Mouse (Mus musculus): Measurements from ENCODE around the gene Klhl22. TPM values are rescaled to one million over a fixed set of nuclear protein-coding genes. Genes with fewer than 3 reads are reported as not detected.
"Not testable (repeated sequence)": the region's sequence is repeated elsewhere in the genome, so short reads cannot be mapped to it uniquely, and the experiment has no call there.

The Klhl22 gene
- total RNA-seq (2015) (7.5 and 10.6 TPM in 2 replicates), total RNA-seq (2017) (12.8 and 34.6 TPM in 2 replicates)

DNA sequence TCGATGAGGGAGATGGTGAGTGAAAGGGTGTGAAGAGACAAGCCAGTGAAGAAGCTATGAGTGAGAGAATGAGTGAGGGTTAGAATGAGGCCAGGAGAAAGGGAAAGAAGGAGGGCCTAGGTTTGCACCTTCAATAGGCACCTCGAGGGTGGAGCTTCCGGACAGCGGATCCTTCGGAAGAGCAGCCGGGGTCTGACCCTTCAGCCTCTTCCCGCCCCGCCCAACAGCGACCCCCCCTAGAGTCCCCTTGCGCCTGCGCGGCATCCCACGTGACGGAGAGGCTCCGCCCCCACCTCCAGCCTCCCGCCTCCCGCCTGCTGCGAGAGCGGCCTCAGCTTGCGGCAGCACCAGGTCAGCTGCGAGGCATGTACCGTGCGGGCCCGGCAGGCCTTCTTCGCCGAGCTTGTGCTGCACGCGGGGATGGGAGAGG lies at the start of gene Klhl22:
Klhl22 (plus strand) TSS at position 275 of the 430 bp plus-strand sequence.
- ATAC-seq (replicated peaks; ENCODE audit: poor library complexity), result peak; percentile 59

DNA sequence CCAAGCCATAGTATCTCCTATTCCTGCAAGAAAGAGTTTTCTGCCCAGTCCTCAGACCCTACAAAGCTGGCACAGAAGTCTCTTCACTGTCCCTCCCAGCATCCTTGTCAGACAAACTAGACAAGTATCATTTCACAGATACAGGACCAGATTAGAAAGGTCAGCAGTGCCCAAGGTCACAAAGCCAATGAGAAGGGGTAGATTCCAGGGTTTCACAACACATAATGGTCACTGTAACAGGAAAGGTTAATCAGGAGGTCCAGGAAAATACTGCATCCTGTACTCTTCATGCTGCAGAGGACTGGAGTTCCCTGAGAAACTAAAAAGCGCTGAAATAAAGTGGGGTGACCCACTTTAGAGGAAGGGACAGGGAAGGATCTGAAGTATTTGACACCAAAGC lies 41.6 kb upstream of the Klhl22 start:
- ATAC-seq (replicated peaks; ENCODE audit: poor library complexity), result no peak

DNA sequence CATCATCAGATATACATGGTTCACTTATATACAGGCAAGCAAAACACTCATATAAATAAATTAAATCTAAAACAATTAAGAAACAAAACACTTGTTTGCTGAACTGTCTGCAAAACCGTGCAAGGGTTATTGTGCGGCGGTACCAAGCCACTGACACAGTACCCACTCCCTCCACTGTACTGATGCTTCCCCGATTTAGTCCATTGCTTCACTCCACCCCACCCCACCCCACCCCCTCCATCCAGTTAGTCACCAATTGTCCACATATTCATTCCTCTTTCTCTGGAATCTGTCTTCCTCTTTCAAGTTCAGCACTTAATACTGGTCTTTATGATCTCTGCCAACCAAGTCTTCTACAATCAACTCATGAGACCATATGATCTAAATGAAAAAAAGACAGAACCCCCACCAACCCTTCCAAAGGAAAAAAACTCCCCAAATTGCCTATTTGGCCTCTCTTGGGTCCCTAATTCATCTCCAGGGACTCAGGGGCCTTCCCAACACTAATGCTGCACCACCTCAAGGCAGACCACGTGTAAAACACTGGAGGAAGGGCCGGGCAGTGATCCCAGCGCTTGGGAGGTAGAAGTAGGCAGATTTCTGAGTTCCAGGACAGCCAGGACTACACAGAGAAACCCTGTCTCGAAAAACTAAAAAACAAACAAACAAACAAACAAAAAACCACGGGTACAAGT lies 38.2 kb upstream of the Klhl22 start:
- peak; percentile 47; the same call in 1 of the 2 replicates for ATAC-seq (replicated peaks; ENCODE audit: poor library complexity)

DNA sequence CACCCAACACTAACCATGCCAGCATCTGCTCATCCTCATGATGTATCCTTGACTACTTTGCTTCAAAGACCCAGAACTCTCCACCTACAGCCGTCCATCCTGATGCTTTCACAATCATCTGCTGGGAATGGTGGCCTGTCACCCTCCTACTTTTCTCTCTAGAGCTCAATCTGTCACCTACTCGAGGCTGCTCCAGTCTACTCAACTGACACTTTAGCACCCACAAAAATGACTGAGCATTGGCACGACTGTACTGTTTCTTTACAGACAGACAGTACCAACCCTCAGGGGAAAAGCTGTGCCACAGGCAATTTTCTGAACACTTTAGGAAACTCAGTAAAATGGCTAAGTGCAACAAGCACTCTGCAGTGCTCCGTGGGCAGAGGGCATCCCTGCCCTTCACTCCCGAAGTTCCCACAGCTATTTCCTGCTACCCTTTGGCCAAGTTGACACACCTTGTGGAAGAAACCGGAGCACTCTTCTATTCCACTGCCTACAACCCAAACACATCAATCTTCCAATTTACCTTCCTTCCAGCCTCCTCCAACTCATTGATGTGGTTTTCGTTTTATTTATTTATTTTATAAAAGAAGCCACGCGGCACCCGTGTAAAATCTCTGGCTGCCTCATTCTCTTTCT lies 37.5 kb upstream of the Klhl22 start:
- ATAC-seq (replicated peaks; ENCODE audit: poor library complexity), result no peak

DNA sequence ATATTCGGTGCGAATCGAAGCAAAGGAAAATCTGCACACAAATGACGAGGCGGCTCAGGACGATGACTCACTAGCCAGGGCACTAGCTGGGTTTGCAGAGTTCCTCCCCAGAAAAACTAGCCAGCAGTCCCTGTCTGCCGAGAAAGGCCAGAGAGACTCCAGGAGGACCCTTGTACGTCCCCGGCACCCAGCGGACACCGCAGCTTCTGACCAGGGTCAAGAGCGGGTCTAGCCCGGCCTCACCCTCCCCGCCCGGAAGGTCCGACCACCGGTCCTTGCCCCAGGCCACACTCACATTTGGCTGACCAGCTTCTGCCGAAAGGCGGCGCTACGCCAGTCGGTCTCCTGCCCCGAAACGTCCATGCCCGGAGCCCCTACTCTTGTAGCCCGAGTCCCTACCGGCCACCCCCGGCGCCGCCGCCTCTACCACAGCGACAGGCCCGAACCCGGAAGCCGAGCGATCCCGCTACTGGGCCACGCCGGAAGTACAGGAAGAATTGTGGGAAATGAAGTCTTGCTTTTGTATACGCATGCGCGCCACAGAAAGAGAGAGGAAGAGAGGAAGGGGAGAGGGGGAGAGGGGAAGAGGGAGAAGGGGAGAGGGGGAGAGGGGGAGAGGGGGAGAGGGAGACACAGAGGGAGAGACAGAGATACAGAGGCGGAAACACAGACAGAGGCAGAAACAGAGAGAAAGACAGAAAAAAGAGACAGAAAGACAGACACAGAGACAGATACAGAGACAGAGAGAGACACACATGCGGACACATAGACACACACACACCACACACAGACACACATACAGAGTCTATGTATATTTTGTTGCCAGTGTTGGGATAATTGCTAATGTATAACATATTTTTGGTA lies 36.7 kb upstream of the Klhl22 start:
- peak; percentile 85 for ATAC-seq (replicated peaks; ENCODE audit: poor library complexity)

DNA sequence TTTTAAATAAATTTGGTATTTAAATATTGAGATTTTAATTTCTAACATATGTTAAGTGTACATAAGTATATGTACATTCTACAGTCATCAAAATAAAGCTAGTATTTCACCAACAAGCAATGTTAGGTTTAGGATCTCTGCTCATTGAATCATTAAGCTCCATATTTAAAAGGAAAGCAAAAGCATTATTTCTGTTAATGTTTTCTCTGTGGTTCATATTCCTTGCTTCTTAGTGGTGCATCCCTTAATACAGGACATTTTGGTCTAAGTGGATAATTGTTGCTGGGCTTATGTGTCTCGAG lies 36.1 kb upstream of the Klhl22 start:
- no peak for ATAC-seq (replicated peaks; ENCODE audit: poor library complexity)

DNA sequence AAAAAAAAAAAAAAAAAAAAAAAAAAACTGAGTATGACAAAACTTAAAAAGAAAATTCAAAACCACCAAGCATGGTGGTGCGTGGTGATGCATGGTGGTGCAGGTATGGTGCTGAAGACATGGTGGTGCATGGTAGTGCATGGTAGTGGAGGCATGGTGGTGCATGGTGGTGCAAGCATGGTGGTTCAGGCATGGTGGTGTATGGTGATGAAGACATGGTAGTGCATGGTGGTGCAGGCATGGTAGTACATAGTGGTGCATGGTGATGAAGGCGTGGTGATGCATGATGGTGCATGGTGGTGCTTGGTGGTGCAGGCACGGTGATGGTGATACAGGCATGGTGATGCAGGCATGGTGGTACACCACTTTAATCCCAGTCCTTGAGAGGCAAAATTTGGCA lies 35.0 kb upstream of the Klhl22 start:
- 0 out of 2 replicates have a peak, but pooled peaks have one; percentile 3 for ATAC-seq (replicated peaks; ENCODE audit: poor library complexity)

DNA sequence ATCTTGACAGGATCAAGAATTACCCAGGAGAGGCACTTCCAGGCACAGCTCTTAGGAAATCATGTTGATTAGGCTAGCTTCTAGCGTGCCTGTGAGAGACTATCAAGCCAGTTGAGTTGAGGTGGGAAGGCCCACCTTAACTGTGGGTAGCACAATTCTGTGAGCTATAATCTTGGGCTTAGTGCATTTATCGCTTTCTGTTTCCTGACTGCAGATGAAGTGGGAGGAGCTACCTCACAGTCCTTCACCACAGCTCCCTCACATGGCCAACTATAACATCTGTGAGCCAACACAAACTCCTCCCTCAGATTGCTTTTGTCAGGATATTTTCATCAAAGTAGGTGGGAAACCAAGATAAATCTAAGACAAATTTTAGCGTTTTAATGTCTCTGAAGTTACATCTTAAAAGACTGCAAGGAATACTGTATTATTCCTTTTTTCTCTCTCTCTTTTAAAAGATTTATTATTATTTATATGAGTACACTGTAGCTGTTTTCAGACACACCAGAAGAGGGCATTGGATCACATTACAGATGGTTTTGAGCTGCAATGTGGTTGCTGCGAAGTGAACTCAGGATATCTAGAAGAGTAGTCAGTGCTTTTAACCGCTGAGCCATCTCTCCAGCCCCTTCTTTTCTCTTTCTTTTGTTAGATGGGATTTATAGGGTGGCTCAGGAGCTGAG lies 32.1 kb upstream of the Klhl22 start:
- peak; percentile 91 for ATAC-seq (replicated peaks; ENCODE audit: poor library complexity)

DNA sequence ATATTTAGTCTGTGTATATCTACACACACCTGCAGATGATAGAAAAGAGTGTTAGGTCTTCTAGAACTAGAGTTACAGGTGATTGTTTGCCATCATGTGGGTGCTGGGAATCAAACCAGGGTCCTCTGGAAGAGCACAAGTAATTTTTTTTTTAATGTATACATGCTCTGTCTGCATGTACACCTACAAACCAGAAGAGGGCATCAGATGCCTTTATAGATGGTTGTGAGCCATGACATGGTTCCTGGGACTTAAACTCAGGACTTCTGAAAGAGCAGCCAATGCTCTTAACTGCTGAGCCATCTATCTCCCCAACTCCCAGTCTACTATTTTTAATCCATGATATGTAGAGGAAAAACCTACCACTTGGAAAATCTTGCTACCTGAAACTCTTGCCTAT lies 29.4 kb upstream of the Klhl22 start:
- ATAC-seq (replicated peaks; ENCODE audit: poor library complexity), result 0 out of 2 replicates have a peak, but pooled peaks have one; percentile 40

DNA sequence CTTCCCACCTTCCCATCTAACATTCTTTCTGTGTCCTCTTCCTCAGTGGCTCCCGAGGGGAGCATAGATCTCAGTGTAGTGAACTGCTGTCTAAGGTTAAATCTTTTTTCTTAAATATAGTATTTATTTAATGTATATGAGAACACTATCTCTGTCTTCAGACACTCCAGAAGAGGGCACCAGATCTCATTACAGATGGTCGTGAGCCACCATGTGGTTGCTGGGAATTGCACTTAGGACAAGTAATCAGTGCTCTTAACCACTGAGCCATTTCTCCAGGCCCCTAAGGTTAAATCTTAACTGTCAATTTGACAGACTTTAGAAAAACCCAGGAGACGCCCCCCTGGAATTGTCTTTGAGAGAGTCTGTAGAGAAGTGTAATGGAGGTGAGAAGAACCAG lies 27.4 kb upstream of the Klhl22 start:
- no peak for ATAC-seq (replicated peaks; ENCODE audit: poor library complexity)

DNA sequence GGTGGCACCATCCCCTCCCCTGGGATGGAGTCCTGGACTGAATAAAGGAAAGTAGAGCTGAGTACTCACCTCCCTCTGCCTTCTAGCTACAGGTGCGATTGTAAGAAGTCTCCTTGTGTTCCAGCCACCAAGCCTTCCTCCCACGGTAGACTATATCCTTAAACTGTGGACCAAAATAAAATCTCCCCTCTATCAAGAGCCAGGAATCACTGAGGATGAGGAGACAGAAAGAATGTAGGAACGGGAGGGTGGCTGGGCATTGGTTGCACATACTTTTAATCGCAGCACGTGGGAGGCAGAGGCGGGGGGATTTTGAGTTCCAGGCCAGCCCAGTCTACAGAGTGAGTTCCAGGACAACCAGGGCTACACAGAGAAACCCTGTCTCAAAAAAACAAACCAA lies 27.0 kb upstream of the Klhl22 start:
- no peak for ATAC-seq (replicated peaks; ENCODE audit: poor library complexity)

DNA sequence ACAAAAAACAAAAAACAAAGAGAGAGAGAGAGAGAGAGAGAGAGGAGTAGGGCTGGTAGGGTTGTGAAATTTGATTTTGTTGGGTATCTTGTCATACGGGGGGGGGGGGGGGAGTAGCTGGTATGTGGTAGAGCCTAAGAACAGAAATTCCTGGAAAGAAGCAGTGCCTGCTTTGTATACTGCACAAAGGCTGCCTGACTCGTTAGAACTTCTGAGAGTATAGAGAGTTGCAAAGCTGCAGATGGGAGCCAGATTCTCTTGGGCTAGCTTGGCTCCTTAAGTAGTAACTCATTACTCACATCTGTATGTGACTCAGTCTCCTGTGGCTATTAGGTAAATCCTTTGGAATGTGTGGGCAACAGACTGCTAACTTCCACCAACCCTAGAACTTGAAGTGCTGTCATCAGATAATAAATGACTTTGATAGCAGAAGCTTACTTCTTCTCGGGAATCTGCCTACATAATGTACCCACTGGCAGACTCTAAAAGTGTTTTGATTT lies 26.5 kb upstream of the Klhl22 start, which contains the start of gene Med15:
Med15 (minus strand) TSS at position 51 of the 500 bp plus-strand sequence.
- ATAC-seq (replicated peaks; ENCODE audit: poor library complexity), result no peak

DNA sequence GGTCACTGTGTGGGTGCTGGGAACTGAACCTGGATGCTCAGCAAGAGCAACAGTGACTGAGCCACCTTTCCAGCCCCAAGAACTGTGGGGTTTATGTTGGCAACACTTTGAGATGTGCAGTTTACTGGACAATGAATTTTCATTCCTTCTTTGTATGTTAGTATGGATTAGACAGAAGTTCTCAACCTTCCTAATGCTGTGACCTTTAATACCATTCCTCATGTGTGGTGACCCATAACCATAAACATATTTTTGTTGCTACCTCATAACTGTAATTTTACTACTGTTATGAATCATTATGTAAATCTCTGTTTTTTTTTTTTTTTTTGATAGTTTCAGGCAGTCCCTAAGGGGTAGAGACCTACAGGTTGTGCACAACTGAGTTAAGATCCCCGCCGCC lies 25.8 kb upstream of the Klhl22 start:
- no peak for ATAC-seq (replicated peaks; ENCODE audit: poor library complexity)

DNA sequence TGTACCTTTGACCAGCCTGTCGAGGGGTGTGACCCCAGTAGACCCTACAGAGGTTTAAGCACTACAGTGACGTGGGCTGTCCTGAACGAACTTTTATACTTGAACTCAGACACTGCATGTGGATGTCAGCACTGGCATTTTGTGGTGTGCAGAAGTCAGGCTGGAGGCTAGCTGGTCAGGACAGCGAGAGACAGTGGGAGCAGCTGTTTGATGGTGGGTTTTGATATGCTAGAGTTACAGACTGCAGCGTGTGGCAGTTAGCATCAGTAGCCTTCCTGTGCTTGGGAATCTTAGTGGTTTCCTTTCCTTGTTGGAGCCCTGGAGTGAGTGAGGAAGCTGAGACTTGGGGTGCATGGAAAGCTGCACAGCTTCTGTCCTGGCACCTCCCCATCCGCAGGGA lies 24.5 kb upstream of the Klhl22 start:
- ATAC-seq (replicated peaks; ENCODE audit: poor library complexity), result not testable (repeated sequence)

DNA sequence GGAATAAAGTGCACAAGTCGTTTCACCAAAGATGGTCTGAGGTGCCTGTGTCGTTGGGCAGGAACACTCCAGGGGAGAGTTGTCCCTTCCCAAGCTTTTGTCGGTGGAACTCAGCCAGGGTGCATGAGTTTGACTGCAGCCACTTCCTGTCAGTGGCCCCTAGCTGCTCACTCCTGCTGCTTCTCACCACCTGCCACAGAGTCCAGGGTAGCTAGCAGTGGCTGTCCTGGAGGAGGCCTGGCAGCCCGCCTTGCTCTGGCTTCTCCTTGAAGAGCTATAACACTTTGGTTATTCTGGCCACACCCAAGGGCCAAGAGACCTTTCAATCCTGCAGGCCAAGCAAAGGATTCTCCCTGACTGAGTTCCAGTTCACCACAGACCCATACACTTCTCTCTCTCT lies 23.3 kb upstream of the Klhl22 start:
- ATAC-seq (replicated peaks; ENCODE audit: poor library complexity), result no peak

DNA sequence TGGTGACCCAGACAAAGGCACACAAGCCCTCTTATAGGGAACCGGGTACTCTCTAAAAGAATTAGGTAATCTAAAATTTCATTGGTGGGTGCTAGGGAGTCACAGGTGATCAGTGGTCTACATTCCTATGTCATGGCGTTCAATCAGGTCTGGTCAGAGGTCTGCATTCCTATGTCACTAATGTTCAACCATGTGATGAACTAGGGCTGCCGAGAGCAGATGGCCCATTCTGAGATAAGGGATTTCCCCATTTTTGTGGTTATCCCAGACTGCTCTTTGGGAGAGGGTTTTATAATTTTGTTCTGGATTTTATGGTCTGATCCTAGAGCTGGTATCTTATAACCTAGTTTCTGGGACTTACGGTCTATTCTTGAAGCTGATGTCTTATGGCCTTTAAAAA lies 19.3 kb upstream of the Klhl22 start:
- ATAC-seq (replicated peaks; ENCODE audit: poor library complexity), result no peak

DNA sequence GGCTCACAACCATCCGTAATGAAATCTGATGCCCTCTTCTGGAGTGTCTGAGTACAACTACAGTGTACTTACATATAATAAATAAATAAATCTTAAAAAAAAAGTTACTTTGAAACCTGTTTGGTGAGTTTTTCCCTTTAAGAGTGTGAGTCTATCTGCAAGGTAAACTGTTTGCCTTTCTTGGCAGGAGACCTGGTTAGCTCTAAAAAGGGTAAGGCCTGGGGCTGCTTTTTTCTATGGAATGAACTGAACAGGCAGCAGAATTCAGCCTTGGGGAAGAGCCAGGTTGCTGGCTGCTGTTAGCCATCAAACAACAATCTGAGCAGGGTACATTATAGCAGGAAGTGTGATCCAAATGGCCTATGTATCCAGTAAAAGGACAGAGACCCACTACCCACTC lies 16.6 kb upstream of the Klhl22 start:
- no peak for ATAC-seq (replicated peaks; ENCODE audit: poor library complexity)

DNA sequence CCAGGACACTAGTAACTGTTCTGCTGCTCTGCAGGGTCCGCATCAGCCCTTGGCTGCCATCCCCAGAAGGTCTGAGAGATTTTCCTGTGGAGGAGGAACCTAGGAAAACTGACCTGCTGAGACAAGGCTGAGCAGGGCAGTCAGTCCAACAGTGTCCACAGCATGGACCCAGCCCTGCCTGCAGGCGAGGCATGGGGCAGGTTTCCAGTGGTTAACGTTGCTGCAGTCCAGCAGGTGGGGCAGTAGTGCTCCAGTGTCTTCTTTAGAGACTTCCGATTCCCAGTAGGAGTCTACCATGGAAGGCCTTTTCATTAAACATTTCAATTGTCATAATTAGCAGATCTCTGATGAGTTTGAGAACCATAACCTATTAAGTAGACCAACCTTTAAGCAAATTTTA lies 16.1 kb upstream of the Klhl22 start:
- ATAC-seq (replicated peaks; ENCODE audit: poor library complexity), result no peak

DNA sequence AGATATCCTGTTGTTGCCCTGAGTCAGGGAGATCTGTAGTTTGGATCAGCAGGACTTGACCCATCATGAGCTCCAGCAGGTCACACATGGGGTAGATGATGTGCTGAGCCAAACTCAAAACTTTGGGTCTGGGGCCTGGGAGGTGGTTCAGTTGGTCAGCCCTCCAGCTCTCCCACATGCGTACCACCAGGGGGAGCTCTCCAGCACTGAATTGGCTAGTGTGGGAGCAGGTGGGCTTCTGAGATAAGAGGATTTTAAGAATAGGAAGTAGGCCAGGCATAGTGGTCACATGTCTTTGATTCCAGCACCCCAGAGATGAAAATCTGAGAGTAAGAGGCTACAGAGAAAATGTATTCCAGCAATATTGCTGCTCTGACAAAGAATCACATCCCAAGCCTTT lies 14.9 kb upstream of the Klhl22 start:
- ATAC-seq (replicated peaks; ENCODE audit: poor library complexity), result peak; percentile 94

DNA sequence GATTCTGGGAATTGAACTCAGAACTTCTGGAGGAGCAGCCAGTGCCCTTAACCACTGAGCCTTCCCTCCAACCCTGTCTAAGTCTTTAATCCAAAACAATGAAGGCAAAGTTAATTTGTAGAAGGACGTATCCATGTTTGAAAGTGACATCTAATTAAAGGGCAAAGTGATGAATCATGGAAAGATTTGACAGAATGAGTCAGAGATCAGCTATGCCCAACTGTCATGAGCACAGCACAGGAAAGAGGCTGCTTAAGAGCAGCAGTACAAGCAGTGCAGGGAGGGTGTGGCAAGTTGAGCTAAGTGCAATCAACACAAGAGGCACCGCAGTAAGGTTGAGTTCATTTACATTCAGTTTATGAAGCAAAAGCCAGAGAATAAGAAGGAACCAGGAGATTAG lies 14.4 kb upstream of the Klhl22 start:
- ATAC-seq (replicated peaks; ENCODE audit: poor library complexity), result no peak

DNA sequence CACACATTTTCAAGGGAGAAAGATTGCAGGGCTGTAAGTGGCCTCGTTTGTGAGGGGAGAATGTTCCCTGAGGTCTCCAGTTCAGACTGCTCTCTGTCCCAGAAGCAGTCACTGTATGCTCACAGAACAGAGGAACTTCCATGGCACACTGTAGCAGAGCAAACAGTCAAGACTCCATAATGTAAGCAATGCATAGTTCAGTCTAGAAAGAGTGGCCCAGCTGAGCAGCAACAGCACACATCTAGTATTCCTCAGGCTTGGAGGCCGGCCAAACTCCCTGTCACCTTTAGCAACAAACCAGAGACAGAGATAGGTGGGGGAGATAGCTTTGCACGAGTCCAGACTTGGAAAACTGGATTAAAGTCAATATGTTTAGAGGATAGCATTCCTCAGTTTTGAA lies 6.4 kb upstream of the Klhl22 start:
- no peak for ATAC-seq (replicated peaks; ENCODE audit: poor library complexity)

Measured in megakaryocyte progenitor cell, adult 5-6 weeks (primary cell).